Mouse (Mus musculus): ENCODE measurements around the gene H2al2a.
"Not testable (repeated sequence)": the region's sequence is repeated elsewhere in the genome, so short reads cannot be mapped to it uniquely, and the experiment has no call there.

H2al2a gene

DNA sequence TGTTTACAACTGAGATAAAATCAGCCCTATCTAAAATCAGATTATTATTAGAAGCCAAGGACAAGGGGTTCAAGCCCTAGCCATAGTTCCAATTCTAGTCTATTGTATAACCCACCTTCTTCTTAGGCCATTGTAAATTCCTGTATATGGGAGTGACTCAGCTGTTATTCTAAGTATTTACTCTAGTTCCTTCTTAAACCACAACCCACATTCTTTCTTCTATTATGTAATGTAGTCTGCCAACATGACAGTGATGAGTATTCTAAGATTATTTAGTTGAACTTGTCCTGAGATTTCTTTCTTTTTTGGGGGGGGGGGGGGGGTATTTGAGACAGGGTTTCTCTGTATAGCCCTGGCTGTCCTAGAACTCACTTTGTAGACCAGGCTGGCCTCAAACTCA is 19.1 kb downstream of the H2al2a start:
- DNase-seq (ENCODE audit: low read depth, low spot score): not testable (repeated sequence)

DNA sequence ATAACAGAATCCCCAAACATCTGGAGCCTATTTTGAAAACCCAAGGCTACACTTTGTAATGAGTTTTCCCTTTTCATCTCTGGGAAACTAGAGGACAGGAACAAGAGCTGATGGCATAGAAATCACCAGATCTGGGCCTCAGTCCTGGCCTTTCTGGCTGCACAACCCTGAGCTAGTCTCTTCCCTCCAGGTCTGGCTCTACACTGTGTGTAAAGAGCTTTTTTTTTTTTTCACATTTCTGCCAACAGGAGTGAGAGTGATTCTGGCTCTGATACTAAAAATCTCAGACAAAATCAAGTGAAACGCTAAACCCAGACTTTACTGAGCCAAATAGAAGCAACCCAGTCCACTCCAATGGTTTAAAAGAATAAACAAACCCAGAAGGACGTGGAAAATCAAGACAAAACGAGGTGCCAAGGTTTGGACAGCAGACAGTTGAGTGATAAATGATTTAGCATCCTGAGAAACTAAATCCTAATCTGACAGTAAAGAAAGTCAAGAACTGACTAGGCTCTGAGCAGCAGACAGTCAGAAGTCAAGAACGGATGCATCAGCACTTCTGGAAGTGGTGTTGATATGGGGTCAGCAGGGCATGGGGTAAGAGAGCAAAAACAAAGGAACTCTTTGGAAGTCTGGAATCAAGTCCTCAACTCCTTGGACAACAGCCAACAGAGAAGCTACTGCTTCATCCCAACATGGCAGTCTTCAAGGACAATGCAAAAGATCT is 21.0 kb downstream of the H2al2a start:
- no peak for DNase-seq (ENCODE audit: low read depth, low spot score)

DNA sequence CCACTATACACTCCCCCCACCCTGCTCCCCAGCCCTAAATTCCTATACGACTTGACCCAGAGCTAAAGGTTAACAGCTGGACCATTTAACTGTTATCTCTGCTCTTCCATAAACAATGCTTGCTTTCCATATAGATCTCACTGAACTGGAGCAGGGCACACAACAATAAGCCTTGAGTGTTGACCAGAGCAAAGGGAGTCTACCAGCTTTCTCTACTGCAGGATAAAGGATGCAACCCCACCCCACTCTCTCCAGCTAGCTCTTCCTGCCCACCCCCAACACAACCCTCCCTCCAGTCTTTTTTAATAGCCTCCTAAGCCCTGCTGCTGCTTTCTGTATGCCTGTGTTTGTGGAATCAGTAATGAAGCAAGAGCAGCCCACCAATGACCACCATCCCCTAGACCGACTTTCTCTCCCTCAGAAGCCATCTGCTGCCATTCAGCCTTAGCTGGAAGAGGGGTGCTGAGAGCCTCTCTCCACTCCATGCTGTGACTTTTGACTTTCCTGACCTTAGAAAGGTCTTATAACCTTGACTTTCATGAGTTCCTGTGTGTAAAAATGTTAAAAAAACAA is 22.8 kb downstream of the H2al2a start:
- DNase-seq (ENCODE audit: low read depth, low spot score): no peak

DNA sequence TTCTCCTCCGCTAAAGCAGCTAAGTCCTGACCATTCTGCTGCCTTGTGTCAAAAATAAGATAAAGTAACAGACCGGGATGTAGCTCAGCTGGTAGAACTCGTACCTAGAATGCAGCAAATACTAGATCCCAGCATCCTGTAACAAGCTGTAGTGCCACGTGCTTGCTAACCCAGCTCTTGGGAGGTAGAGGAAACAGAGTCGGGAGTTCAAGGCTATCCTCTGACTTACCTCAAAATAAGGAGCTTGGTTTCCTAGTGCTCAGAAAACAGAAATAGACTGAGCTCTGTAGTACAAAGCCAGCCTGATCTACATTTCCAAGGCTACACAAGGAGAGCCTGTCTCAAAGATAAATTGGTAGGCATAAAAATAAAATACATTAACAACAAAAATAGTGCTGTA is 23.5 kb downstream of the H2al2a start:
- no peak for DNase-seq (ENCODE audit: low read depth, low spot score)

DNA sequence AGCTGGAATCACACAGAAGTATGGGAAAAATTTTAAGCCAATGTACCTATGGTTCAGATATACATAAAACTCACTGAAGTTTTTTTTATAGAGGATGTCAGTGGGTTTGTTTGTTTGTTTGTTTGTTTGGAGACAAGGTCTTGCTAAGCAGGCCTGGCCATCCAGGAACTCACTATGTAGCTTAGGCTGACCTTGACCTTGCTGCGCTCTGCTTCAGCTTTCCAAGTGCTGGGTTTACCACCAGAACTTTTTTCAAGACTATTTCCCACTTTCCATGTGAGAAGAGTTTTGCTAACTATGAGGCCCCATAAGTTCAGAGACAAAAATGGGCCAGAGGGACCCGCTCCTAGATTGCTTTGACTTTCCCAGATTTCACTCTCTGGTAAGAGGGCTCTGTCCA is 23.9 kb downstream of the H2al2a start:
- DNase-seq (ENCODE audit: low read depth, low spot score): no peak

DNA sequence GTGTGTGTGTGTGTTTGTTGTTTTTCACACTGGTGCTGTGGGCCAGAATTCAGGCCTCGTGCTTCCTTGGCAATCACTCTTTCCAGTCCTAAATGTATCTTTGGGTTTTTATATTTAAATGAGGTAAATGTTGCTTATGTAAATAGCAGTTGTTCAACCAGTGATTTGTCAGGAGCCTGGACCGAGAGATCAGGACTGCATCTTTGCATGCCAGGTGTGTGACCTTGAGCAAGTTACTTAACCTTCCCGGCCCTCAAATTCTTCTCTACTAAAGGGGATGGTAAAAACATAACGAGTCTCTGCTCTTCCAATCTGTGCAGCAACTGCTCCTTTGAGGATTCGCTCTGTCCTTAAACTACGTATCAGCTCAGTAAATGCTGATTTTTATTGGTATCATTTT is 25.4 kb downstream of the H2al2a start:
- DNase-seq (ENCODE audit: low read depth, low spot score): no peak

DNA sequence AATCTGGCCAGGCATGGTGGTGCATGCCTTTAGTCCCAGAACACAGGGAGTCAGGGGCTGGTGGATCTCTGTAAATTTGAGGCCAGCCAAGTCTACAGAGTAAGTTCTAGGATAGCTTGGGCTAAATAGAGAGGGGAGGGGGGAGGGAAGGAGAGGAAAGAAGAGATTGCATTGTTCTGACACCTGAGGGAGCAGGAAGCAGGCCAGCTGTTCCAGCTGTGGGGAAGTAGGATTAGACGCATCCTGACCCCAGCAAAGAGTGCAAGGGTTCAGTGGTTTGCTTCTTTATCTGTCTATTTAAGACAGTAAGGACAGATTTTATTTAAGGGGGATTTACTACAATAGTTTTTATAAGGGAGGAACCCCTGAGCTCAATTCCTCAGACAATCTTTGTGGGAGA is 26.1 kb downstream of the H2al2a start:
- DNase-seq (ENCODE audit: low read depth, low spot score): no peak

DNA sequence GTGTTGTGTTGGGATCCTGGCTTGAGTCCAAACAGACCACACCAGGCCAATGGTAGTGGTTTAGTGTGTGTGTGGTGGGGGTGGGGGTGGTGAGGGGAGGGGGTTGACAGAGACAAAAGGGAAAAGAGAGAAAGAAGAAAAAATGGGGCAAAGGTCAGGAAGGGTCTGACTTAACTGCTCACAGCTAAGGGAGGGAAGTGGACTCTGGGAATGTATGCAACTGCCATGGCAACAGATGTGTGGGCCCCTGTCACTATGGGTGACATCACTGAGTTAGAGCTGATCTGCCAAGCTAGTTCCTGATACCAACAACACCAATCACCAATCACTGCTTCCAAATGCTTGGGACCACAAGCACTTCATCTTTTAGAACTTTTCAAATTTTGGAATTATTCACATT is 26.6 kb downstream of the H2al2a start:
- no peak for DNase-seq (ENCODE audit: low read depth, low spot score)

DNA sequence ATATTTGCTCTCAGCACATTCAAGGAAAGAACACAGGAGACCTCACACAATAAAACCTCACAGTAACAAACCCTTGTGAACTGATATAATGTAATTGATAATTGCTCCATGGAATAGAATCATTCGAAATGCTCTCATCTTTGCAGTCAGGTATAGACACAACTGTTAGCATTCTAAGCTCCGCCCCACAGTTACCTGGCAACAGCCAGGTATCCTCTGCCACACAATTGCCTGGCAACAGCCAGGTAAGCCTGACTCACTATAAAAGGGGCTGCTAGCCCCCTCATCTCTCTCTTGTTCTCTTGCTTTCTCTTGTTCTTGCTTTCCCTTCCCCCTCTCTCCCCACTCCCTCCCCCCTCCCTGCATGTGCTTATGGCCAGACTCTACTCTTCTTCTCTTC is 28.2 kb downstream of the H2al2a start:
- DNase-seq (ENCODE audit: low read depth, low spot score): no peak

DNA sequence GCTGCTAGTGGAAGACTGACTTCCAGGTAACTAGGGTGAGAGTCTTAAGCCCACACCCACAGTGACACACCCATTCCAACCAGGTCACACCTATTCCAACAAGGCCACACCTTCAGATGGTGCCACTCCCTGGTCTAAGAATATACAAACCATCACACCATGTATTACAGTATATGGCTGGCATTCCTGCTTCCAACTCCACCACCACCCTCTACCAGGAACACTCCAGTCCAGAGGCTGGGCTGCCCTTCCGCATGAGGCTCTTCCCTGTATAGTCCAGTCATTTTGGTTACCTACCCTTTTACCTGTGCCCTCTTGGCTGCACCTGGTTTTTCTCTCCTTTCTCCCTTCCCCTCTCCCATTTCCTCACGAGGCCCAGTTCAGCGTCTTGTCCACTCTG is 28.7 kb downstream of the H2al2a start:
- not testable (repeated sequence) for DNase-seq (ENCODE audit: low read depth, low spot score)

DNA sequence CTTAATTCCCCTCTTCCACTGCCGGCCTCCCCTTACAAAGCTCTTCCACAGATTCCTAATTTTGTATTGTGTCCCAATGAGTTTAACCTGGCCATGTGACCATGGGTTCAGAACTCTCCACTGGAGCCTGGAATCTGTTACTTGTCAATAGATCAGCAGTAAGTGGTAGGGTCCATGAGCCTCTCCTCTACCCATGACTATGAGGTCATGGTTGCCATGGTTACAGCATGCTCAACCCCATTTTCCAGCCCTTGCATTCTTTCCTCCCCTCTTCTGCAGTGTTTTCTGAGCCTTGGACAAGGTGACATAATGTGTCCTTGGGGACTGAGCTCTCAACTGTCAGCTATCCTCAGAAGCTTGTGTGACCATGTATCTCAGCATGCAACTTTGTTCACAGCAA is 37.3 kb downstream of the H2al2a start:
- no peak for DNase-seq (ENCODE audit: low read depth, low spot score)

DNA sequence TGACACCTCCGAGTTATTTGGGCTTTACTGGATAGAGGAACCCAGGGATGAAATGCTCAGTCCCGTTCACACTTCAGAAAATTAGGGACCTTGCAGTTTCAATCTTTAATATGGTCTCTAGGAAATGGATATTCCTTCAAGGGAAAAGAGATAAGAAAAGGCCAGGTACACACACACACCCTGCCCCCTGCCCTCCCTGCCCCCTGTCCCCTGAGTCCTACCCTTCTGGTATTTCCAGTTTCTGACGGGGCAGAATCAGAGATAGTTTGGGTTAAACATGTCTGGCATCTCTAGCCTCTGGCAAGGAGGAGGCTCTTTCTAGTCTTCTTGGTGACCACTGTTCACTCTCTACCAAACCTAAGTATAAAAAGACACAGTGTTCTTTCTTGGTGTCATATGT is 49.9 kb downstream of the H2al2a start:
- no peak for DNase-seq (ENCODE audit: low read depth, low spot score)

All from CD4-positive, CD25-positive, alpha-beta regulatory T cell, adult 2 months (primary cell).